Mouse (Mus musculus) kidney, adult 18-20 months (tissue): Measurements from ENCODE around the gene Ppdpf.

Source experiments
- DNase-seq: peaks from one replicate; pipeline ENCODE4 v3.0.0; 2021

The Ppdpf gene

DNA sequence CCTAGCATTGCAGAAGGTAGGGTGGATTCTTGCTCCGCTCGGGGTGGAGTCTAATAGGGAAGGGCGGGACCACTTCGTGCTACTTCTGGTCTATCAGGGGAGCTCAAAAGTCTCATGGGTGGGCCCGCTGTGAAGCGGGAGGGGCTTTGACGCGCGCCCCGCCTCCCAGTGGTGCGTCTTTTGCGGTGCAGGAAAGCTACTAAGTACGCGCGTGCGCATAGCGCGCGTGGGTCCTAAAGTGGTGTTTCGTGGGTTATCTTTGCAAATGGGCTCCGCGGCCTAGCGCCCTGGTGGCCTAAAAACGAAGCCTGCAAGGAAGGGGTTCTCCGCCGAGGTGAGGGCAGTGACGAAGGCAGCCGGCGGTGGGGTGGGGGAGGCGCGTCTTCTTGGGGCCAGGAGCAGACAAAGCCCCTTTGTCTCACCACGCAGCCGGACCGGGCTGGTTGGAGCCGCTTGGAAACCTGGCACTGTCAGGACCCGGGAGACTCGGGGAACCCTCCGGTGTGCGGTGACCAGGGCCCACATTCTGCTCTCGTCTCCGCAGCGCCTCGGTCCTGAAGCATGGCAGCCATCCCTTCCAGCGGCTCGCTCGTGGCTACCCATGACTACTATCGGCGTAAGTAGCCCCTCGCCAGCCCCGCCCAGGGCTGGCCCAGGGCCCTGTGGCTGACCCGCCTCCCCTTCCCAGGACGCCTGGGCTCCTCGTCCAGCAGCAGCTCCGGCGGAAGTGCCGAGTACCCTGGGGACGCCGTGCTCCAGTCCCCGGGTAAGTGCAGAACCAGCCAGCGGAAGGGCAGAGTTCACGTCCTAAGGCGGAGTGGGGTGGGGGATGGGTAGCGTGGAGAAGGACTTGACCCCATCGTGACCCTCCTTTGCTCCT, at the start of gene Ppdpf:
Ppdpf (plus strand) TSS at position 127 of the 880 bp plus-strand sequence.
- peak; percentile 94 for DNase-seq

DNA sequence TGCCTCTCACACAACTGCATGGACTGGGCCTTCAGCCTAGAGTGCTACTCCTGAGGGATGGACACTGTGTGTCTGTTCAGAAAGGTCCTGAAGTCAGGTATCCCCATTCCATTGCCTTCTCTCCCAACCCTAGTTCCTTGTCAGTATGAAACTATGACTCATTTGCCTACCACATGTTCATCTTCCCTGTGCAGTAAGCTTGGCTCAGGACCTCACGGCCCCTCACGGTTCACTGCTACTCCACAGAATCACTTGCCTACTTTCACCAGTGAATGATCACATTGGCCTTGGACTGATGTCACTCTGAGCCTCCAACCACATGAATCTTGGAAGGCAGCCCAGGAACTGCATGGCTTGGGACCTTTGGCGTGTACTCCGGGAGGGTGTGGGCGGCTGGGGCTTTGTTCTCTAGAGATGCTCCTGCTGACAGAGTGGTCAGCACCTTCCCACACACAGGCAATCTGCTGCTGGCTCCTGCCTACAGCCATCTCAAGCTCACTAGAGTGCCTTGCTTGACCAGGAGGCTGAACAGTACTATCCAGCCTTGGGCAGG, 47.3 kb upstream of the Ppdpf start:
- DNase-seq: no peak

DNA sequence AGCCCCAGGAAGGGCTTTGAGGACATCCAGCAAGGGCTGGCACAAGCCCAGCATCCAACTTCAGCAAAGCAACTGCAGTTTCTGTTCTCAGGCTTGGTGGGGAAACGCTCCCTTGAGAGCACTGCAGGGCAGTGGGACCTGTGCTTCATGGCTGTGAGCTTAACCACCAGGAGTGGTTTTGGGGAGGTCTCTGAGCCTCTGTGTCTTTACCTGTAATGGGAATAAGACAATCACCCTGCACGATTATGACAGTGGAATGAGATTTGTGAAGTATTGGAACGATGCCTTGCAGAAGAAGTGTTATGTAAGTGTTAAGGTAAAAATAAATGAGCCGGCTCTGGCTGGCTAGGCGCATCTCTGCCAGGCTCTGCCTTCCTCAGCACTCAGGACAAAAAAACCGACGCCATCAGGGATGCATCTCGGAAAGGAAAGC, 44.3 kb upstream of the Ppdpf start:
- no peak for DNase-seq

DNA sequence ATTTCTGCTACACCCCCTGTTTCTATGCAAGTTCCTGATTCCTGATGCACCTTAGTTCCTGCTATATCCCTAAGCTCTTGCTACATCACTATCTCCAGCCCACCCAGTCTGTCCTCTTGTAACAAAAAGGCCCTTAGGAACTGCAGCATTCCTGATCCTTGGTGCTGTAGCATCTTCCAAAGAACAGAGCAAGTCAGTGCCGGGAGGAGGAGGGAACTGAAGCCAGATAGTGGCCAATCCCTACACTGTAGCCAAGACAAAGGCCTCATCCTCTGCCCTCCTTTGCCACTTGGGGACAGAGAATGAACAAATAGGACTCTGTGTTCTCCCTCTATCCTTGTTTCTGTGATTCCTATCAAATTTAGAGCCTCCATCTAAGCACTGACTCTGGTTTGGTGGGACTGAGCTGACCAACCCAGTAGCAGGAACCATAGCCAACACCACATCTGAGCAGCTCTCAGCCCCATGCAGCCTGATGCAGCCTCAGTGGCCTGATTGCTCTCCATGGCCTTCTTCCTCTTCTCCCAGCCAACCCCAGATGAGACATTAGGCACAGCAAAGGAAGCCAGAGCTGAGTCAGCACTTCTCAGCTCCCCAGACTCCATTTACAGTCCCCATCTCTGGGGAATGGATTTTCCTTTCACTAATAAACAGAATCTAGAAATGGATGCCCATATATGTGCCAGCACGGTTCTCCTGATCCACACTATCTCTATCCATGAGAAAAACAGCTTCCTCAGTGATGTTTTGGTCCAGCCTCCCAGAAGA, 43.4 kb upstream of the Ppdpf start:
- no peak for DNase-seq

DNA sequence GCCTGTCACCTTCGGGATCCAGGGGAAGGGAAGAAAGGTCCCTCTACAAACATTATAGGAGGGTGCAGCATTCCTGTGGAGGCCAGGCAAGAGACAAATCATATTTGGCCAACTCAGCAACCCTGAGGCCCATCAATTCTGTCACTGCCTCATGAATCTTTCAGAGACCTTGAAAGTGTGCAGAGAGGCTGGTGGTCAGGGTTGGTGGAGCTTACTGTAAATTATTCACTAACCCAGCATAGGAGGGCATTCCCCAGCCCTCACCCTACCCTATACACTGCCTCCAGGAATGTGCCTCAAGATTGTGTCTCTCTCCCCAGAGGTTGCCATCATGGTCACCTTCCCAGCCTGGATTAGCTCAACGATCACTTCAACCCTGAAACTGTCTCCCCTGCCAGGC, 42.4 kb upstream of the Ppdpf start:
- DNase-seq: no peak

DNA sequence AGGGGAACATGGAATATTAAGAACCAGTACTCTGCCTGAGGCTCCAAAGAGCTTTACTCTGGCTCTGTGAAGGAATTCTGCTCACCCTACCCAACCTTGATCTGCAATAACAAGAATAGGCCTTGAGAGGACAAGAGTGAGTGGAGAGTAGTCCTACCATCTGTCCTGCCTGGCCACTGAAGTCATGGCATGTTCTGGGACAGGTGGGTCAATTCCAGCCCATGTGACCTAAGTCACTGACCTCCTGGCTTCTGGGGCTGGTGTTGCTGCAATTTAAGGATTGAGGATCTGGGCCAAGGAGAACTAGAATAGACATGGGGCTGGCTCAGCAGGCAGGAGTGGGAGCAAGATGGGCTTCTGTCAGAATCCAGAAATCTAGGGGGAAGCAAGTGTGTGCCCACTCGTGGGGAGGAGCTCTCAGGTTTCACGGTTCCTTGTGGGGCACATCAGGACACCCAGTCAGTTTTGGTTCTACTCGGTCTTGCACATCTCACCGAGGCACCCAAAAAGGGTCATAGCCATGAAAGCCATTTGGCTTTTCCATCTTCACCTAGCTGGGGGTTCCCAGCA, 40.0 kb upstream of the Ppdpf start:
- no peak for DNase-seq

DNA sequence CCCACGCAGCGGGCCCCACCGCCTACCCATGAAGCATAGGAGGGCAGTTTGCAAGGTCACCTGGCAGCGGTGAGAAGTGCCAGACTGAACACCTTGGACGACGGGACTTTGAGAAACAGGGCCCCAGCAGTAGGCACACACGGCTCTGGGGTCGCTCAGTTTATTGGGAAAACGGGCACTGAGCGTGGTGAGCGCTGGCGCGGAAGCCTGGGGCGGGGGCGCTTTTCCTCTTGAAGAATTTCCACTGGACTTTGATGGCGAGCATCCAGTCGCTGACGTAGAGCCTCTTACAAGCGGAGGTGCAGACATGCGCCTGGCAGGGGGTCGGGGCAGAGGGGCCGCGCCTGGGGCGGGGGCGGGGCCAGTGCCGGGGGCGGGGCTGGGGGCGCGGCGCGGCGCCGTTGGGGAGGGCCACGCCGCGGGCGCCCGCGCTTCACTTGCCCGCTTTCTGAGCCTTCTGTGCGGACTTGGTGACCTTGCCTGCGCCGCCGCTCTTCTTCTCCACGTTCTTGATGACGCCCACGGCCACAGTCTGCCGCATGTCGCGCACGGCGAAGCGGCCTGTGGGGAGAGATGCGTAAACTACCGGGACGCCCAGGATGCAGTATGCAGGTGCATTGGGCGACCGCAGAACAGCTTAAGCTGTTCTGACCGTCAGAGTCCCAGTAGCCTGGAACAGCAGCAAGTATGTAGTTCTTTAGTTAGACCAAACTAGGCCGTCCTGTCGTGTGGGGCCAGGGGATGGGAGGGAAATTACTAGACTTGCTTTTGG, 39.3 kb upstream of the Ppdpf start:
- peak; percentile 44 for DNase-seq

DNA sequence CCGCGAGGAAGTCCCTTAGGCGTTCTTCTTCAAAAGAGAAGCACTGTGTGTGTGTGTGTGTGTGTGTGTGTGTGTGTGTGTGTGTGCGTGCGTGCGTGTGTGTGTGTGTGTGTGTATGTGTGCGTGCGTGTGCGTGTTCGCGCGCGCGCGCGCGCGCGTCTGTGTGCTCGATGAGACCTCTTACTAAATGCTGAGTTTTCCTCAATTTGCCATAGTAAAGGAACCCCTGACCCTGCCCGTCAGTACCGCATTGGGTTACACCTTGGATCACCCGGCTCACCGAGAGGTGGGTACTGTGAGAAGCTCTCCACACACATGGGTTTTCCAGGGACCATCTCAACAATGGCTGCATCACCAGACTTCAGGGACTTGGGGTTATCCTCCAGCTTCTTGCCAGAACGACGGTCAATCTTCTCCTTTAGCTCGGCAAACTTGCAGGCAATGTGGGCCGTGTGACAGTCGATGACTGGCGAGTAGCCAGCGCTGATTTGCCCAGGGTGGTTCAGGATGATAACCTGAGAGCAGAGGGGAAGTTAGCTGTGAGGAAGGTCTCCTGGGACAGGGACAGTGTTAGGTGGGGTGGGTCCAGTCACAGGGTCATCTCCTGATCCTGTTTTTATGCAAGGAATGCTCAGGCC, 38.6 kb upstream of the Ppdpf start:
- DNase-seq: no peak

DNA sequence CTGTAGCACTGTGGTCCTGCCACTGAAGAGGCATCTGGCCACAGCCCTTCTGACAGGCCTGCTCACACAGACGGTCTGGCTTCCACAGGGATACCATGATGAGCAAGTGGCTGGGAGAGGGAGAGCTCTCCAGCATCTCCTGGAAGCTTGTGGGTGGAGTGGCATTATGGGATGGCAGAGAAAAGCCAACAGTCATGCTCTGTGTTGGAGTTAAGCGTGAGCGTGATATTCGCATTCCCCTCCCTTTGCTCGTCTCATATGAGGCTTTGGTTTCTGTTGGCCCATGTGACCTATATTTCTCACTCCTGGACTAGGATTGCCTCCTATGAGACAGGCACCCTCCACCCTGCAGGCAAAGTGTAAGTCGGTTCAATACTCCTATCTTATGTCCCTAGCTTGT, 36.8 kb upstream of the Ppdpf start:
- no peak for DNase-seq

DNA sequence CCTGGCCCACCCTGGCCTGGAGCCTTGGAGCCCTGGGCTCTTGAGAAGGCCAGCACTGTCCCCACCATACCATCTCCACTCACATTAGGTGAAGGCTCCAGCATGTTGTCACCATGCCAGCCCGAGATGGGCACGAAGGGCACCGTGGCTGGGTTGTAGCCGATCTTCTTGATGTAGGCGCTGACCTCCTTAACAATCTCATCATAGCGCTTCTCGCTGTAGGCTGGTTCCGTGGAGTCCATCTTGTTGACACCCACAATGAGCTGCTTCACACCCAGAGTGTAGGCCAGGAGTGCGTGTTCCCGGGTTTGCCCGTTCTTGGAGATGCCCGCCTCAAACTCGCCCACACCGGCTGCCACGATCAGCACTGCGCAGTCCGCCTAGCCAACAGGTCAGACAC, 34.3 kb upstream of the Ppdpf start:
- DNase-seq: no peak

DNA sequence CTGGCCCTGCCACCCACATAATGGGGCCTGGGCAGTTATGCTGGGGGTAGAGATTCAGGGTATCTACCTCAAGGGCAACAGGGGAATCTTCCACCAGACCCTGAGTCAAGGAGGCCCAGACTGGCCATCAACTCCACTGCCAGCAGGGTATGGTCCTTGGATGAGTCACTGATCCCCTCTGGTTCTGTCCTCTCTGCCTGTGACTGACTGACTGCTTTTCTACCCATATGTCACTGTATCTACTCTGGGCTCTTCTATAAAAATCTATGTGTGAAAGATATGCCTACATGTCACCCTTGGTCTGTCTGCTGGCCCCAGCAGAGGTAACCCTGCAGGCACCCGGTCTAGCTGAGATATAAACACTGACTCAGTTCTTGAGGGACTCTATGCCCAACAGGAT, 33.9 kb upstream of the Ppdpf start:
- no peak for DNase-seq

DNA sequence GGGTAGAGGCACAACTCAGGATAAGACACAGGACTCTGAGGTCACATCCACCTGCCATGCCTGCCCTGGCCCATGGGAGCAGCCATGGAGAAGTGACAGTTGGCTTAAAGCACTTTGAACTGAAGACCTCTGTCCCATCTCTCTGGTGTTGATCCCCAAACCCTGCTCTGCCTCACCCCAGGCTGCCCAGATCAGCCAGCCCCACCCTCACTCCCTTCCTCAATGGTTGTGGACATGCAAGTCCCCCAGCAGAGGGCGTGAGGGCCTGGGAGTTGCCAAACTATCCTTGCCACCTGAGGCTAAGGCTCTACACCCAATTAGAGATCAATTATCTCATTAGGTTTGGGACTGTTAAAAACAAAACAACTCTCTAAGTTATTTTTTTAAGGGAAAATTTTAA, 33.2 kb upstream of the Ppdpf start:
- DNase-seq: no peak

DNA sequence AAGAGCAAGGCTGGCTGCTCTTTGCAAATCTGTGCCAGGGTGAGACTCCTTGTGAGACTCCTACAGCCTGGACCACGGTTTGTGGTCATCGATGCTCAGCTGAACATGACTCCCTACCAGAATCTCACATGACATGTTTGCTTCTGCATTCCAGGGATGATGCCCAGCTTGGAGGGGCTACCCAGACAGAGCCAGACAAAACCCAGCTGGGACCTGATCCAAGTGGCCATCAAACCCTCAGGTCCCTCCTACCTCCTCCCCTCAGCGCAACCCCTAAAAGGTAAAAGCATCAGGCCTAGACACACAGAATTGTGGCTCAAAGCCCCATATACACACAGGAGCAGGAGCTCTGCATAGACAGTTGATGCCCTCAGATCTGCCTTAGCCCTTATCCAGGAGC, 32.7 kb upstream of the Ppdpf start:
- no peak for DNase-seq

DNA sequence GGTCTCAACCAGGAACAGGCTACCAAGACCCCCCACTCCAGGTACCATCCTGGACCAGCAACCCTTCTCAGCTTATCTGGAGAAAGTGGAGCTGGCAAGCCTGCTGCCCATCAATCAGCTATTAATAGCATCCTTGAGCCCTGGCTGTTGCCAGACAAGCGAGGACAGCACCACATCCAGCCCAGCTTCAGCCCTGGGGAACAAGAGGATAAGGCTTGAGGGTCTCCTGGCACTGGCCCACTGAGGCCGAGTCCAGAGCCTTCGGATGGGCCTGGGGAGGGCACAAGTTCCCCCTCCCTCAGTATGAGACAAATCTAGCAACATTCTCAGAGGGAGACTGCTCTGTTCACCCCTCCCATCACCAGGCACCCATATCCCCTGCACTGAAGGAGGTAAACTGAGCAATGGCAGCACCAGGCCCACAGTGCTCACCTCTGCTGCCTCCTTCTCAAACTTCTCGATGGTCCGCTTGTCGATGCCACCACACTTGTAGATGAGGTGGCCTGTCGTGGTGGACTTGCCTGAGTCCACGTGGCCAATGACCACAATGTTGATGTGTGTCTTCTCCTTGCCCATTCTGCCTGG, 32.1 kb upstream of the Ppdpf start:
- no peak for DNase-seq

DNA sequence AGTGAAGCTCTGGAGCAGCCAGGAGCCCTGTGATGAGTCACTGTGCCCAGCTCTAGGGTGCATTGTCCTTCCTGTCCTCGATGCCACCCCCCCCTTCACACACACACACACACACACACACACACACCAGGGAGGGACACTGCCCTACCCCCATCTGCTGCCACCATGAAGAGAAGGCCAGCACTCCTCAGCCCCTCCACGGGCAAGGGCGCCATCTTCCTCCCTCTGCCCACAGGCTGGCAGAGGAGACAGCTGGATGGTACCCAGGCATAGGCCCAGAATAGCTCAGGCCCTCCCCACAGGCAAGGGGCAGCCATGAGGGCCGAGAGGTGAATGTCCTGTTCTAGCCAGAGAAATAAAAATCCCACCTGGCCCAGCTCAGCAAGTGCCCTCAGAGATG, 31.2 kb upstream of the Ppdpf start:
- no peak for DNase-seq

DNA sequence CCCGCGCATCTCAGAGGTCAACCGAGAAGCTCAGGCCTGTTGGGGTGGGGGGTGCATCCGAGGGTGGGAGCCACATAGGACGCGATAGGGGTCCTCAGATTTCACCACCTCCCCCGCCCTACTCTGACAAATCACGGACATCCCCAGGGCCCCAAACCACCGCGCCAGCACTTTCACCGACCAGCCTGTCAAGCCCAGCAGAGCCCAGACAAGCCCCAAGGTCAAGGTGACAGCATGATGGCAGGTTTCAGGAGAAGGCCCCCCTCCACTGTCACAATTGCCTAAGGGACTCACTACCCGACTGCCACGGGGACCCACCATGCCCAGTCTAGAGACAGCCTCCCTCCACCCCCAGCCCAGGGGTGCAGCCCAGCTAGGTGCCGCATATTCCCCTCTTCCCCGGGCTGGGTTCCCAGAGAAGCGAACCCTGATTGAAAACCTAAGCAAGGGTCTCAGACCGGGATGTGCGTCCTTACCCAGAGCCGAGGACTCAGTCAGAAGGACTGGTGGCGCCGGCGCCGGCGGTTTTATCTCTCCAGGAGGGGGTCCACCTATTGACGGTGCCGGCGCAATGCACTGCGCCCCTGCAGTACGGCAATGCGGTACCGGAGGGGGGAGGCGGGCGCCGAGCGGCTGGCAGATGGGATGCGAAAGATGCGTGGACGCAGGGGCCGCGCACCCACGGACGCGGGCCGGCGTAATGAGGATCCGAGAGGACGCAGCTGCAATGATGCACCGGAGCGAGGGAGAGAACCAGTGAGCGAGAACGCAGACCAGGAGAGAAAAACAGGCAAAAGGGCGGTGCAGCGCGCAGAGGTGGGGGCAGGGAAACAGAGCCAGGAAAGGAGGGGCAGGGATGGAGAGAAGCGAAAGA, 30.6 kb upstream of the Ppdpf start, which contains the start of gene Eef1a2:
Eef1a2 (minus strand) TSS at position 767 of the 874 bp plus-strand sequence.
- DNase-seq: no peak

DNA sequence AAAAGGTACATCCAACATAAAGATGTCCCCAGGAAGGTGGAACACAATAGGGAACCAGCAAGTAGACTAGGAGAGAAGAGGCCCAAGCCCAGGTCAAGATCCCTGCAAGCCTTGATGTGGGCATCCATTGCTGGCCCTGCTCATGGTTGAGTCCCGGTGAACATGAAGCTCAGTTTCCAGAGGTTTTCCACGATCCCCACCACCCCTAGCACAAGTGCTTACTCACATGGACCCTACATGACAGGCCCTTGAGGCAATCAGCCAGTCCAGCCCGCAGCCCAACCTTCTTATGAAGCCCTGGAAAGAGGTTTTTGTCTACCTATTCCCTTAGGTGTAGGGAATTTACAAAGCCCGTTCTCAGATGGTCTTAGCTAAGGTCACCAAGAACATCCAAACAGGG, 29.9 kb upstream of the Ppdpf start:
- DNase-seq: no peak

DNA sequence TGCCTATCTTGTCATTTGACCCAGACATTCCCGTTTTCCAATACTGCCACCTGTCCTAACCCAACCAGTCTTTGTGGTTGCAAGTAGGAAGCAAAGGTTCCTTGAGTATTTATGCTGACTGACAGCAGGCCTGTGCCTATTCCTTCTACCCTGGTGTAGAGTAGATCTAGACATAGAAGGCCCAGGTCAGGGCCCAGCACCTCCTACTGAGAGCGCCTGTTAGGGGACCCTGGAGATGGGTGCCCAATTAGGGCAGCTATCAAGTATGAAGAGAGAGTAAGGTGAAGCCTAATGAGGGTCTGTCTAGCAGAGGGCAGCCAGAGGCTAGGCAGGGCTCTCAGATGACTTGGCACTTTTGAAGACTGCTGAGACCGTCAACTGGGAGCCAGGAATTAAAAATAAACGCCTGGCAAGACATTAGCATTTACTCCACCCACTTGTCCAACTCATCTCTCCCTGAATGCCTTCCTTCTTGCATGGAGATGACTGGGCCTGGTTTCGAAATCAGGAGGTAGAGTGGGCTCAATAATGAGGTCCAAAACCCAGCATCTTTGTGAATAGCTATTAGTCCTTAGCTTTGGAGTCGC, 29.2 kb upstream of the Ppdpf start:
- no peak for DNase-seq

DNA sequence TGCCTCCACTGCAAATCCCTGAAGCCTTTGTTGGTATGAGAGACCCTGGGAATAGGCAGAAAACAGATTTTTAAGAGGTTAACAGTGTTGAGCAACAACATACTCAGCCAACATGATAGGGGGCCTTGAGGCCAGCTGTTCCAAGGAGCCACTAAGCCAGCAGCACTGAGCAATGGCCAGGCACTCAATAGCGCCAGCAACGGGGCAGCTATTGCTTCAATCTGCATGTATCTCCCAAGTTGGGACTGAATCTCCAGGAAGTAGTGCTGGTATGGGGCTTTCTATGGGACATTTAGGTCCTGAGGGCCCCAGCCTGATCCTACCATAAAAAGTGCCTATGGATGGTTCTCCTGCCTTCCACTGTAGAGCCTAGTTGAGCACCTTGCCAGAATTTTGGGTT, 28.6 kb upstream of the Ppdpf start:
- no peak for DNase-seq

DNA sequence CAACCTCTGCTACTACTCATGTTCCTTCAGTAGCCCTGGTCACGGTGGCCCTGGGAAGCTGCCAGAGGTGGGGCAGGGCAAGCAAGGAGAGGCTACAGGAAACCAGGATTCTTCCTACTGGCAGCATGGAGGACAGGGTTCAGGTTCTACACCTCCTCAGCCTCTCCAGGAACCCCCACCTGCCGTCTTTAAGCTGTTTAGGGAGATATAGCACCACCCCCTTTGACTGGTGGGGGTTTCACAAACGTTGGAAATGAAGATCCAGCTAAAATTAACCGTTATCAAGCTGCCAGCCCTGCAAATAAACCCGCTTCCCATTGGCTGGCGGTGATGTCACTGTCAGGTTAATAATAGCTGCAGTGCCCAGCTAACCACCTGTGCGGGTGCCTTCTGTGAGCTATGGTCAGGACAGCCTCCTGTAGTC, 27.9 kb upstream of the Ppdpf start:
- DNase-seq: no peak
